Mouse (Mus musculus): ENCODE results near the gene Noxa1. TPM values are rescaled to one million over a fixed set of nuclear protein-coding genes. Genes with fewer than 3 reads are reported as not detected.

Noxa1 gene
- polyA plus RNA-seq, 1 experiment from 2014 or later: 0.15 TPM

DNA sequence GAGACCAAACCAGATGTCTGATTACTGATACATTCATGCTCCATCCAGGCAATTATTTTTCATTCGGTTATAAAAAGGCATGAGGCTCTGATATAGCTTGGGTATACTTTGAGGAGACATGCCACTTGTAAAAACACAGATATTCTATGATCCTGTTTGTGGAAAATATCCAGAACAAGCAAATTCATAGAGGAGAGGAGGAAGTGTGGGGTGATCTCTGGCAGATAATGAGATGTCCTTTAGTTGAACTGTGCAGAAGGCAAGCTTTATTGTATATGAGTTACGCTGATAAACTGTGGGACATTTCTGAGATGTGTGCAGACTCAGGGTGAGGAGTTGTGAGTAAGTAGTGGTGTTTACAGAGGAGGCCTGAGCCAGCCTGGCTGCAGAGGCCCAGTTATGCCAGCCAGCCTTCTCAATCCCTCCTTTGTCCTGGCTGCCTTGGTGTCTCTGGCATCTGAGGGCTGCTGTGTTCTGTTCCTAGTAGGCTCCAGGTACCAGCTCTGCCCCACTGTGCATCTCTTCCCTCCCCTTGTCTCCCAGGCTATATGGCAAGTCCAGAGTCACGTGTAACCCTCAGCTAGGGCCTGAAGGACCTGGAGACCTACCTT, 3.2 kb upstream of the Noxa1 start:
- H3K4me3 ChIP-seq: no peak overlapping the region
- WGBS: 55% methylated on average over 3 of the region's 3 CpGs

DNA sequence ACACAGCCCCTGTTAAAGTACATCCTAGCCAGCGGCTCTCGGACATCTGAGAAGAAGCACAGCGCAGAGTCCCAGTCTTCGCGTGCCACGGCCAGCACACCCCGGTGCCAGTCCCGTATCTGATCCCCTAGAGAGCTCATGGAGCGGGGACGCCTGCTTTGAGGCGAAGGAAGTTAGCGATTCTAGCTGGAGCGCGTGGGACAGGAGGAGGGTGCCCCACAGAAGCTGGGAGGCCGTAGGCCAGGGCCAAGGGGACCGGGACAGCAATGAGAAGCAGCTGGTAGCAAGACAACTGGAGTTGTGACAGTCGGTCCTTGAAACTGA, 202 bp downstream of the Noxa1 start:
- no peaks in the 10 kb centered on the region for H3K36me3 ChIP-seq
- no peaks in the 10 kb centered on the region for H3K9me3 ChIP-seq (replicated peaks)
- 32% methylated on average over 17 of the region's 17 CpGs for WGBS
- no peak overlapping the region for H3K9ac ChIP-seq
- no peak for ATAC-seq (replicated peaks; ENCODE audit: insufficient number of reproducible peaks, insufficient read depth, low FRiP score, low read depth)
- peaks cover 13% of the 10 kb centered on the region for H3K27me3 ChIP-seq
- 0 out of 2 replicates have a peak overlapping the region, but pooled peaks have one; percentile 7 for H3K4me3 ChIP-seq
- H3K4me2 ChIP-seq: peak overlapping the region; percentile 42
- no peak overlapping the region for H3K27ac ChIP-seq
- H3K4me1 ChIP-seq (replicated peaks): peaks cover 4% of the 10 kb centered on the region; the same call in 1 of the 2 replicates

More for the DNA sequence above, 3.2 kb upstream of the Noxa1 start:
- no peak overlapping the region for H3K4me2 ChIP-seq
- H3K4me1 ChIP-seq (replicated peaks): peaks cover 4% of the 10 kb centered on the region; the same call in 1 of the 2 replicates
- ATAC-seq (replicated peaks; ENCODE audit: insufficient number of reproducible peaks, insufficient read depth, low FRiP score, low read depth): no peak
- peaks cover 13% of the 10 kb centered on the region for H3K27me3 ChIP-seq
- no peaks in the 10 kb centered on the region for H3K36me3 ChIP-seq
- no peak overlapping the region for H3K27ac ChIP-seq
- H3K9ac ChIP-seq: no peak overlapping the region
- H3K9me3 ChIP-seq (replicated peaks): no peaks in the 10 kb centered on the region

DNA sequence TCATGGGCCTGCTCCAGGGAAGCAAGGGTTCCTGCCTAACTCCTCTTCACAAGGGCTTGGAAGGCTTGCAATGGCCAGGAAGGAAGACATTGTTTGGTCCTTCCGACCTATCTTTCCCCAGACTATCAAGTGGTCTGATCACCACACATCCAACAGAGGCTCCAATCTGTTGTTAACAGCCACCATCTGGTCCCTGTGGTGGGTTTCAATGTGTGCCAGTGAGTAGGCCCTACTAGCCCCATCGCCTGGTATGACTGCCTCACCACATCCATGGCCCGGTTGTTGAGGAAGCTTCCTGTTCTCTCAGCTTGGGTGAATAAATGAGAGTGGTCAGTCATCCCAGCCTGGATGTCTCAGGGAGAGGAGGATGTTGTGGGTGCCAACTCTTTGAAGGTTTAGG, 6.3 kb downstream of the Noxa1 start:
- Histone ChIP-seq H3K27ac (no peak overlapping the region), H3K36me3 (no peaks in the 10 kb centered on the region), H3K4me3 (no peak overlapping the region), H3K9me3 (replicated peaks) (no peaks in the 10 kb centered on the region), H3K4me2 (no peak overlapping the region), H3K27me3 (no peaks in the 10 kb centered on the region), H3K4me1 (replicated peaks) (no peaks in the 10 kb centered on the region), H3K9ac (no peak overlapping the region)
- no peak for ATAC-seq (replicated peaks; ENCODE audit: insufficient number of reproducible peaks, insufficient read depth, low FRiP score, low read depth)
- WGBS: 71% methylated on average over 3 of the region's 3 CpGs

DNA sequence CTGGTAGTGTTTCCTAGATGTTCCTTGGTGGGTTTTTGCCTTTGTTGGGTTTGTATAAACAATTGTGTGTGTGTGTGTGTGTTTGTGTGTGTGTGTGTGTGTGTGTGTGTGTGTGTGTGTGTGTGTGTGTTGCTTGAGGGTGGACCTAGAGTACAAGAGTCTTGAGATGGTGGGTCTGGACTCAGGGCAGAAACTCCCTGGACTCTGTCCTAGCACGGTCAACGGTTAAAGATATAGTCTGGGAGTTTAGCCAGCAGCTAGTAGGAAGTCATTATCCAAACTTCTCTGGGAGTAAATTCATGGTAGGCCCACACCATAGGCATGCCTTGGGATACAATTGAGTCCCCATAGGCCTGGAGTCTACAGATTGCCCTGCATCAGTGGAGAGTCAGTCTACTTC, 7.1 kb downstream of the Noxa1 start:
- H3K4me2 ChIP-seq: no peak overlapping the region
- no peak overlapping the region for H3K9ac ChIP-seq
- no peak for ATAC-seq (replicated peaks; ENCODE audit: insufficient number of reproducible peaks, insufficient read depth, low FRiP score, low read depth)
- H3K4me1 ChIP-seq (replicated peaks): no peaks in the 10 kb centered on the region
- WGBS: 74% methylated on average over 2 of the region's 2 CpGs
- H3K4me3 ChIP-seq: no peak overlapping the region
- H3K9me3 ChIP-seq (replicated peaks): no peaks in the 10 kb centered on the region
- no peak overlapping the region for H3K27ac ChIP-seq
- peaks cover 6% of the 10 kb centered on the region for H3K27me3 ChIP-seq
- no peaks in the 10 kb centered on the region for H3K36me3 ChIP-seq

DNA sequence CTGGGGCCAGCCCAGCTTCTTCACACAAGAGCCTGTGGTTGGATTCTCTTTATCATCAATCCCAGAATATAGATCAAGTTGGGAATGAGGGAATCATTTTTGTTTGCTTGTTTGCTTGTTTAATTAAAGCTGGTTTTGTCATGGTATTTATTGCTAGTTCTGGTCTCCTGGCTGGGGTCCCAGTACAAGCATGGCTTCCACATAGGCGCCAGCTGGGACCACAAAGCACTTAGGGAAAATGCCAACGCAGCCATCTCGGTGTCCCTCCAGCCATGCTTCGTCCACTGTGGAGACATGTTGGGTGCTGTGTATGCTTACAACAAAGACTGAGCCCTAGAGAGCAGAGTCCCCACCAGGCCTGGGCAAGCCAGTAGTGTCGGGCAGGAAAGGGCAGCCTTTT, 9.4 kb downstream of the Noxa1 start:
- H3K36me3 ChIP-seq: no peaks in the 10 kb centered on the region
- no peak overlapping the region for H3K4me2 ChIP-seq
- no peak overlapping the region for H3K4me3 ChIP-seq
- ATAC-seq (replicated peaks; ENCODE audit: insufficient number of reproducible peaks, insufficient read depth, low FRiP score, low read depth): no peak
- peaks cover 7% of the 10 kb centered on the region for H3K27me3 ChIP-seq
- H3K4me1 ChIP-seq (replicated peaks): no peaks in the 10 kb centered on the region
- 77% methylated on average over 5 of the region's 5 CpGs for WGBS
- H3K9me3 ChIP-seq (replicated peaks): no peaks in the 10 kb centered on the region
- no peak overlapping the region for H3K27ac ChIP-seq
- no peak overlapping the region for H3K9ac ChIP-seq

DNA sequence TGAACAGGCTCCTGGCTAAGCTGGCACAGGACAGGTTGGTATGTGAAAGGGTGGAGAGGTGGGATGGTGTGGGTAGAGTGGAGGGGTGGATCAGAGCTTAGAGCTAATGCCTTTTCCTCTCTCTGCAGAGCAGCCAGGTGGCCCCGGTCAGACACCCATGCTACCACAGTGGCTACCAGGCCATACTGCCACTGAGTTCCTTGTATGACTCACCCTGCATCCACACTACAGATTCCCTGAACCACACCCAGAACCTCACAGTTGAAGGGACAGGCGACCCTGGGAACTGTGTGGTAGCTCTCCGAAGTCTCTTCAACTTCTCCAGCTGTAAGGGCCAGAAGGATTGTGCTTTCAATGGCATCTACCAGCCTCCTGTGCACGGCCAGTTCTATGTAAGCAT, 11.3 kb downstream of the Noxa1 start:
- no peak for ATAC-seq (replicated peaks; ENCODE audit: insufficient number of reproducible peaks, insufficient read depth, low FRiP score, low read depth)
- 63% methylated on average over 4 of the region's 4 CpGs for WGBS
- no peak overlapping the region for H3K27ac ChIP-seq
- H3K9ac ChIP-seq: no peak overlapping the region
- H3K4me2 ChIP-seq: no peak overlapping the region
- no peaks in the 10 kb centered on the region for H3K4me1 ChIP-seq (replicated peaks)
- no peaks in the 10 kb centered on the region for H3K36me3 ChIP-seq
- H3K9me3 ChIP-seq (replicated peaks): no peaks in the 10 kb centered on the region
- no peak overlapping the region for H3K4me3 ChIP-seq
- H3K27me3 ChIP-seq: peaks cover 7% of the 10 kb centered on the region

DNA sequence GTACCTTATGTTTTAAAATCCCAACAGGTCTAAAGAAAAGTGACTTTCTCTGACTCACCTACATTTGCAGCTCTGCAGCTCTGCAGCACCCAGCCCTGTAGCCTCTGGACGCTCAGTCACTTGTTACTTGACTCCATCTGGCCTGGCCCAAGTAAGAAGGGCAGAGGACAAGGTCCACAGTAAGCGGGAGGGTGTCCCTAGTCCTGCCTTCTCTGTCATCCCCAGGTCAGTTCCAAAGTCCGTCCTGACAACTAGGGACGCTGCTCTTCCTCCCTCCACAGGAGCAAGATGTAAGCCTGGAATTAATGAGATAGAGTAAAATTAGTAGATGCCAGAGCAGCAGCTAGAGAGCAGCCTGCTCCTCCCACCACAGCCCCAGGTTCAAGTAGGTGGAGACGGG, 14.9 kb downstream of the Noxa1 start, which contains the start of gene Entpd8:
Gene Entpd8 (plus strand): TSS at position 229 of the 400 bp plus-strand sequence.
- Histone ChIP-seq H3K9me3 (replicated peaks) (no peaks in the 10 kb centered on the region), H3K4me2 (no peak within 1 kb of the TSS), H3K4me3 (no peak within 1 kb of the TSS), H3K4me1 (replicated peaks) (no peaks in the 10 kb centered on the region), H3K27ac (no peak within 1 kb of the TSS), H3K36me3 (no peaks in the 10 kb centered on the region), H3K27me3 (peaks cover 7% of the 10 kb centered on the region), H3K9ac (no peak within 1 kb of the TSS)
- no peak for ATAC-seq (replicated peaks; ENCODE audit: insufficient number of reproducible peaks, insufficient read depth, low FRiP score, low read depth)
- WGBS: 50% methylated on average over 5 of the region's 5 CpGs

DNA sequence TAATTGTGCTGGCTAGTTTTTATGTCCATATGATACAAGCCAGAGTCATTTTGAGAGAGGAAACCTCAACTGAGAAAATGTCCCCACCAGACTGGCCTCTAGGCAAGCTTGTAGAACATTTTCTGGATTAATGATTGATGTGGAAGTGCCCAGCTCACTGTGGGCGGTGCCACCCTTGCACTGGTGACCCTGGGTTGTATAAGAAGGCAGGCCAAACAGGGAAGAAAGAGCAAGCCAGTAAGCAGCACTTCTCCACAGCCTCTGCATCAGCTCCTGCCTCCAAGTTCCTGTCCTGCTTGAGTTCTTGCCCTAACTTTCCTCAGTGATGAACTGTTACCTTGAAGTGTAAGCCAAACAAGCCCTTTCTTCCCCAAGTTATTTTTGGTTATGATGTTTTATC, 16.0 kb downstream of the Noxa1 start:
- H3K4me3 ChIP-seq: no peak overlapping the region
- WGBS: 88% methylated on average over 1 of the region's 1 CpGs

DNA sequence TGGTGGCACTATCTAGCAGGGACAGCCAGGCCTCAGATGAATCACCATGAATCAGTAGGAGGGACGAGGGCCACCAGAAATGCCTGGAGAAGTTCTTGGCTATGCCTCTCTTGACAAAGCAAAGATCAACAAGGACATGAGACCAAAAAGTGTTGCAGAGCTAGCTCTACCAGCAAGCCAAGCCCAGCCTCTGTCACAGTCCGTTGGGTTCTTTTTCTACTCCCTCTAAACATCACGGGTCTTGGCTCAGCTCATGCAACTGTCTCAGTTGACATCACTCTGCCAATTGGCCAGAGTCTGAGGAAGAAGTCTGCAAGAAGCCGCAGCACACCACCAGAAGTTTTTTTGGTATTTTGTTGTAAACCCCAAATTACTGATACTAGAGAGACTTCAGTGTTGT, 19.4 kb downstream of the Noxa1 start:
- WGBS: 58% methylated on average over 4 of the region's 4 CpGs
- ATAC-seq (replicated peaks; ENCODE audit: insufficient number of reproducible peaks, insufficient read depth, low FRiP score, low read depth): no peak

More for the DNA sequence above, 16.0 kb downstream of the Noxa1 start:
- Histone ChIP-seq H3K4me2 (no peak overlapping the region), H3K9me3 (replicated peaks) (no peaks in the 10 kb centered on the region), H3K27ac (no peak overlapping the region), H3K27me3 (peaks cover 7% of the 10 kb centered on the region), H3K4me1 (replicated peaks) (no peaks in the 10 kb centered on the region), H3K36me3 (no peaks in the 10 kb centered on the region), H3K9ac (no peak overlapping the region)
- ATAC-seq (replicated peaks; ENCODE audit: insufficient number of reproducible peaks, insufficient read depth, low FRiP score, low read depth): no peak

DNA sequence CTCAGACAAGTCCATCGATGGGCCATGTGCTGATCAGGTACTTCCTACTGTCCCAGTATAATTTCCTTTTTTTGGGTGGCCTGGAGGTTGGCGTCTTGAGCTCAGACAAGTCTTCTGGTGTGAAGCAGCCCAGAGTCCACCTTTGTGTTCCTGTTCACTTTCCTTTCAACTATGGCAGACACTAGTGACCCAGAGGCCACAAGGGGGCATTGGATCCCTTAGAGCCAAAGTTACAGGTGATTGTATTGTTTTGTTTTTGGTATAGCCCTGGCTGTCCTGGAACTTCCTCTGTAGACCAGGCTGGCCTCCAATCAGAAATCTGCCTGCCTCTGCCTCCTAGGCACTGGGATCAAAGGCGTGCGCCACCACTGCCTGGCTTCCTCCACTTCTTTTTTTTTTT, 22.6 kb downstream of the Noxa1 start:
- no peaks in the 10 kb centered on the region for H3K36me3 ChIP-seq
- H3K4me1 ChIP-seq (replicated peaks): no peaks in the 10 kb centered on the region
- ATAC-seq (replicated peaks; ENCODE audit: insufficient number of reproducible peaks, insufficient read depth, low FRiP score, low read depth): no peak
- no peak overlapping the region for H3K4me3 ChIP-seq
- H3K4me2 ChIP-seq: no peak overlapping the region
- WGBS: 87% methylated on average over 4 of the region's 4 CpGs
- no peaks in the 10 kb centered on the region for H3K27me3 ChIP-seq
- H3K27ac ChIP-seq: no peak overlapping the region
- no peak overlapping the region for H3K9ac ChIP-seq
- no peaks in the 10 kb centered on the region for H3K9me3 ChIP-seq (replicated peaks)

More for the DNA sequence above, 19.4 kb downstream of the Noxa1 start:
- no peaks in the 10 kb centered on the region for H3K27me3 ChIP-seq
- no peak overlapping the region for H3K4me2 ChIP-seq
- H3K36me3 ChIP-seq: no peaks in the 10 kb centered on the region
- no peak overlapping the region for H3K27ac ChIP-seq
- no peaks in the 10 kb centered on the region for H3K9me3 ChIP-seq (replicated peaks)
- no peak overlapping the region for H3K4me3 ChIP-seq
- no peaks in the 10 kb centered on the region for H3K4me1 ChIP-seq (replicated peaks)
- H3K9ac ChIP-seq: no peak overlapping the region

DNA sequence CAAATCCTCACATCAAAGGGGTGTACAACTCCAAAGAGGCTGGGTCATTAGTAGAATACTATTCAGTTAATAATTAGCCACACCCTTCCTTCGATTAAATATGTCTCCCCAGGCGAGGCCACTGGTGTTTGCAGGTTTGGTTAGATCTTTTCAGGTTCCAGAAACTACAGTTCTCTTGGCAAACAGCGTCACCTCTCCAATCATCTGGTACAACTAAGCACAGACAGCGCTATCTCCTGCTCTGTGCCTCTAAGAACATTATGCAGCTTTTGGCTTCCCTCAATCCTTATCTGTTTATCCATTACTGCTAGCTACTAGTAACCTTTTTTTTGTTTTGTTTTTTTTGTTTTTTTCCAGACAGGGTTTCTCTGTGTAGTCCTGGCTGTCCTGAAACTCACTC, 25.4 kb downstream of the Noxa1 start:
- Histone ChIP-seq H3K4me3 (no peak overlapping the region), H3K9ac (no peak overlapping the region), H3K9me3 (replicated peaks) (no peaks in the 10 kb centered on the region), H3K4me1 (replicated peaks) (no peaks in the 10 kb centered on the region), H3K27me3 (no peaks in the 10 kb centered on the region), H3K27ac (no peak overlapping the region), H3K4me2 (no peak overlapping the region), H3K36me3 (no peaks in the 10 kb centered on the region)
- 68% methylated on average over 4 of the region's 4 CpGs for WGBS
- no peak for ATAC-seq (replicated peaks; ENCODE audit: insufficient number of reproducible peaks, insufficient read depth, low FRiP score, low read depth)

DNA sequence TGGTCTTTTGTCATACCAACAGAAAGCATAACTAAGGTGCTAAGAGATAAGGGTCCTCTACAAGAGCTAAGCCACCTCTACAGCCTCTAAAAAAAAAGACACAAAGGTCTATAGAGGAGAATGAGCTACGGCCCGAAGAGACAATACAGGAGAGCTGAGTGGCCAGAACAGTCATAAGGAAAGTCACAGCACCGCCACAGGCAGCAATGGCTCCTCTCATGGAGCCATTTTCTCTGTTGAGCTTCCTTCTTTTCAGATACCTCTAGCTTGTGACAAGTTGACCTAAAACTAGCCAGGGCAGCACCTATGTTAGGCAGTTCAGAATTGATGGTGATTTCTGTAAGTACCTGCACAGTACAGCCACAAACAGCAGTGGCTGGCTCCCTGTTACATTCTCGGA, 28.4 kb downstream of the Noxa1 start:
- WGBS: 81% methylated on average over 4 of the region's 4 CpGs

More for the DNA sequence above, 28.4 kb downstream of the Noxa1 start:
- Histone ChIP-seq H3K4me3 (no peak overlapping the region), H3K9ac (no peak overlapping the region), H3K4me1 (replicated peaks) (no peaks in the 10 kb centered on the region), H3K36me3 (0 out of 2 replicates have a peak, but pooled peaks cover 3% of the 10 kb centered on the region), H3K4me2 (no peak overlapping the region), H3K27me3 (no peaks in the 10 kb centered on the region), H3K27ac (no peak overlapping the region), H3K9me3 (replicated peaks) (no peaks in the 10 kb centered on the region)
- ATAC-seq (replicated peaks; ENCODE audit: insufficient number of reproducible peaks, insufficient read depth, low FRiP score, low read depth): no peak

Data from heart, embryonic 15.5 days (tissue).